ENCODE assay signal across 20 mouse cellular contexts in genomic region chr16:85195167-85195566, GRCm38 (mm10). TPM values are rescaled to one million over a fixed set of nuclear protein-coding genes. Genes with fewer than 3 reads are reported as not detected.
DNase-seq lines count a peak whose midpoint lies in the region; ATAC-seq and TF ChIP-seq lines count a peak whose summit lies in the region.
"Had no signal": no experiment of that assay in that cellular context is flagged by ENCODE, and none has a peak within 500 bp of the region (broad histone marks: within the 10 kb centered on the region; RNA-seq: fewer than 3 reads in every experiment).

No protein-coding gene starts in this region.

- H3K36me3 ChIP-seq in heart, adult 2 months (ENCODE audit: control insufficient read depth, insufficient read depth, low read length), result no peaks in the 10 kb centered on the region
- no peaks in the 10 kb centered on the region for H3K36me3 ChIP-seq in kidney, postnatal 0 days (ENCODE audit: insufficient read depth, low read length)
- no peaks in the 10 kb centered on the region for H3K36me3 ChIP-seq in myocyte (ENCODE audit: control insufficient read depth, insufficient read depth)
- H3K36me3 ChIP-seq: forebrain, embryonic 10.5 days; G1E; heart, embryonic 10.5 days; heart, embryonic 13.5 days; hindbrain, embryonic 12.5 days; hindbrain, embryonic 15.5 days had no signal

- peak overlapping the region; percentile 13 for H3K27ac ChIP-seq in heart, adult 2 months
- no peak overlapping the region for H3K27ac ChIP-seq in kidney, postnatal 0 days
- H3K27ac ChIP-seq: forebrain, embryonic 10.5 days; forebrain, embryonic 13.5 days; heart, embryonic 10.5 days; heart, embryonic 13.5 days; hindbrain, embryonic 12.5 days; hindbrain, embryonic 15.5 days had no signal

- H3ac ChIP-seq in myocyte (ENCODE audit: control insufficient read depth, insufficient read length), result no peak overlapping the region

- no peaks in the 10 kb centered on the region for H3K4me1 ChIP-seq in heart, adult 2 months (ENCODE audit: control insufficient read depth, insufficient read depth, low read length)
- no peaks in the 10 kb centered on the region for H3K4me1 ChIP-seq in kidney, postnatal 0 days (replicated peaks; ENCODE audit: insufficient read depth, low read length)
- H3K4me1 ChIP-seq: forebrain, embryonic 10.5 days; forebrain, embryonic 13.5 days; heart, embryonic 10.5 days; hindbrain, embryonic 12.5 days; hindbrain, embryonic 15.5 days had no signal

- no peak overlapping the region for H3K4me3 ChIP-seq in heart, adult 2 months
- H3K4me3 ChIP-seq in kidney, postnatal 0 days (replicated peaks; ENCODE audit: low read depth, low read length), result no peak overlapping the region
- no peak overlapping the region for H3K4me3 ChIP-seq in myocyte
- H3K4me3 ChIP-seq: forebrain, embryonic 10.5 days; forebrain, embryonic 13.5 days; heart, embryonic 10.5 days; heart, embryonic 13.5 days; hindbrain, embryonic 12.5 days; hindbrain, embryonic 15.5 days had no signal

- no peak for DNase-seq in heart, adult 2 months
- DNase-seq in heart, postnatal 14 days, result no peak
- no peak for DNase-seq in kidney, postnatal 0 days (ENCODE audit: low spot score)
- DNase-seq in kidney, adult 11 months, result no peak
- DNase-seq: B cell, adult 2 months; cerebellum, adult 18-20 months; cerebellum, adult 9-10 months; cerebellum, postnatal 14 days had no signal

- no peaks in the 10 kb centered on the region for H3K79me2 ChIP-seq in heart, adult 2 months (replicated peaks; ENCODE audit: control insufficient read depth, insufficient read depth, low read length)
- no peaks in the 10 kb centered on the region for H3K79me2 ChIP-seq in myocyte (ENCODE audit: control insufficient read depth, insufficient read depth)

- 70% methylated on average over 6 of the region's 6 CpGs for WGBS in heart, adult 2 months
- WGBS in kidney, postnatal 0 days, result 51% methylated on average over 6 of the region's 6 CpGs

- intact Hi-C loops in heart, adult 2 months (cut with DNase I), result no loop called here
- intact Hi-C loops in heart, postnatal 14 days (cut with DNase I), result no loop called here

- ATAC-seq in kidney, postnatal 0 days (replicated peaks; ENCODE audit: low FRiP score, low read depth), result peak; percentile 52
- no peak for ATAC-seq in megakaryocyte progenitor cell, adult 5-6 weeks (replicated peaks; ENCODE audit: poor library complexity)
- ATAC-seq: forebrain, embryonic 13.5 days; forebrain, embryonic 16.5 days; Patski had no signal

- TF ChIP-seq CTCF in heart, adult 2 months (IDR thresholded peaks at IDR 0.05), result no peak
- TF ChIP-seq CTCF in kidney, postnatal 0 days (IDR thresholded peaks at IDR 0.05; ENCODE audit: low read depth), result no peak

- no peak overlapping the region for H3K9ac ChIP-seq in heart, adult 2 months (ENCODE audit: low read depth, low read length)
- no peak overlapping the region for H3K9ac ChIP-seq in kidney, postnatal 0 days (ENCODE audit: low read depth, low read length)
- H3K9ac ChIP-seq: forebrain, embryonic 13.5 days; heart, embryonic 13.5 days; hindbrain, embryonic 12.5 days; hindbrain, embryonic 15.5 days had no signal

- TF ChIP-seq POLR2A in heart, adult 2 months (IDR thresholded peaks at IDR 0.05; ENCODE audit: insufficient read depth, low read depth, low read length), result no peak
- TF ChIP-seq POLR2A in myocyte (IDR thresholded peaks at IDR 0.05; ENCODE audit: insufficient read length, low read depth), result no peak

- no peak overlapping the region for H3K4me2 ChIP-seq in kidney, postnatal 0 days (ENCODE audit: low read length)
- peak overlapping the region; percentile 46 for H3K4me2 ChIP-seq in myocyte (ENCODE audit: low read depth)
- H3K4me2 ChIP-seq: forebrain, embryonic 13.5 days; heart, embryonic 13.5 days; hindbrain, embryonic 12.5 days; hindbrain, embryonic 15.5 days had no signal

- no peaks in the 10 kb centered on the region for H3K9me3 ChIP-seq in kidney, postnatal 0 days (replicated peaks; ENCODE audit: low read length)
- H3K9me3 ChIP-seq: forebrain, embryonic 10.5 days; forebrain, embryonic 13.5 days; heart, embryonic 10.5 days; heart, embryonic 13.5 days; hindbrain, embryonic 12.5 days; hindbrain, embryonic 15.5 days had no signal

- no peaks in the 10 kb centered on the region for H3K27me3 ChIP-seq in heart, adult 2 months (ENCODE audit: control insufficient read depth, insufficient read depth, low read length)
- no peaks in the 10 kb centered on the region for H3K27me3 ChIP-seq in kidney, postnatal 0 days (ENCODE audit: insufficient read depth, low read length)
- no peaks in the 10 kb centered on the region for H3K27me3 ChIP-seq in myocyte (ENCODE audit: control insufficient read depth, insufficient read depth, insufficient read length)
- H3K27me3 ChIP-seq: CH12.LX; forebrain, embryonic 13.5 days; heart, embryonic 13.5 days; hindbrain, embryonic 12.5 days; hindbrain, embryonic 15.5 days had no signal

- no peak for TF ChIP-seq EP300 in heart, adult 2 months (IDR thresholded peaks at IDR 0.05; ENCODE audit: insufficient read depth, low read depth, low read length)

TF ChIP-seq in myocyte, 11 proteins besides CTCF, POLR2A, EP300 and RAD21:
- TF ChIP-seq REST (IDR thresholded peaks at IDR 0.05; ENCODE audit: insufficient read depth, insufficient read length), result no peak
- no peak for TF ChIP-seq E2F4 (IDR thresholded peaks at IDR 0.05; ENCODE audit: insufficient read depth)
- TF ChIP-seq CEBPB (IDR thresholded peaks at IDR 0.05; ENCODE audit: insufficient read depth, poor library complexity, severe bottlenecking), result no peak
- no peak for TF ChIP-seq MAX (IDR thresholded peaks at IDR 0.05; ENCODE audit: low read depth)
- no peak for TF ChIP-seq MYOD1 (IDR thresholded peaks at IDR 0.05; ENCODE audit: control insufficient read depth in 1 of 3, insufficient read length in 2 of 3, low read depth in 2 of 3)
- no peak for TF ChIP-seq USF1 (IDR thresholded peaks at IDR 0.05; ENCODE audit: low read depth)
- no peak for TF ChIP-seq MYOG (IDR thresholded peaks at IDR 0.05; ENCODE audit: control insufficient read depth in 1 of 3, insufficient read depth in 1 of 3, insufficient read length in 2 of 3, low read depth in 2 of 3)
- no peak for TF ChIP-seq TCF3 (IDR thresholded peaks at IDR 0.05; ENCODE audit: insufficient read length, low read depth)
- no peak for TF ChIP-seq POLR2AphosphoS2 (IDR thresholded peaks at IDR 0.05; ENCODE audit: insufficient read length, low read depth)
- TF ChIP-seq TCF12 (IDR thresholded peaks at IDR 0.05; ENCODE audit: insufficient read depth, poor library complexity, severe bottlenecking), result no peak
- TF ChIP-seq SRF (IDR thresholded peaks at IDR 0.05; ENCODE audit: control insufficient read depth, insufficient read length, low read depth), result no peak

RNA-seq across cellular contexts. Expression of gene App, which starts 21.6 kb away (rescaled TPM):
- total RNA-seq in heart, adult 2 months (2021), result 100 to 1,000 TPM; 141 to 142 TPM
- polyA plus RNA-seq in heart, adult 2 months (2012; rRNA removed), result 90.6 and 116 TPM in 2 replicates
- 100 to 1,000 TPM; 184 to 199 TPM for total RNA-seq in heart, postnatal 14 days (2021)
- polyA plus RNA-seq in kidney, postnatal 0 days (2015; fragmentation: Nextera tagmentation; extraction: Ambion mirVana), result 360 and 361 TPM in 2 replicates
- 207 TPM for polyA plus RNA-seq in myocyte (2012; fragmentation: generic; extraction: Trizol)
- 109 and 111 TPM in 2 replicates for total RNA-seq in megakaryocyte progenitor cell, adult 5-6 weeks (2015)
- 114 and 137 TPM in 2 replicates for total RNA-seq in megakaryocyte progenitor cell, adult 5-6 weeks (2017)
- polyA plus RNA-seq: G1E had no signal
